Mouse (Mus musculus): ENCODE data around the gene Tango6. TPM values are rescaled to one million over a fixed set of nuclear protein-coding genes. Genes with fewer than 3 reads are reported as not detected.

Gene Tango6
- polyA plus RNA-seq, 1 experiment from 2014 or later: 6.7 TPM

DNA sequence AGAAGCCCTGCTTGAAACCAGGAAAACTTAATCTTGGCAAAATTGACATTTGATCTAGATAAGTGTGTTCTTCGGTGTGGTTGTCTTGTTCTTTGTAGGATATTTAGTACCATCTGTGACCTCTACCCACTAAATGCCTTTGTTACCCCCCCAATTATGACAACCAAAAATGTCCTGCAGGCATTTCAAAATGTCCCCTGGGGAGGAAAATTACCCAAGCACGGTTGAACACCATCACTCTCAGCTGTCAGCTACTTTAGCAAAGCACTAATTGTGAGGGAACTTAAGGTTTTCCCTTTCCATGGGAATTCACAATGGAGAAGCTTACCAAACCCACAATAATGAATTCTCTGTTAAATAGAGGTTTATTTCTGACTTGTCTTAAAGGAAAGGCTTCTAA lies 41.1 kb downstream of the Tango6 start:
- no peaks in the 10 kb centered on the region for H3K27me3 ChIP-seq
- H3K27ac ChIP-seq: no peak overlapping the region
- H3K4me2 ChIP-seq: no peak overlapping the region
- peaks cover 18% of the 10 kb centered on the region for H3K36me3 ChIP-seq
- no peak for ATAC-seq (replicated peaks; ENCODE audit: insufficient number of reproducible peaks, insufficient read depth, low FRiP score, low read depth)
- H3K4me3 ChIP-seq: no peak overlapping the region
- WGBS: 55% methylated on average over 2 of the region's 2 CpGs
- 0 out of 2 replicates have a peak, but pooled peaks cover 5% of the 10 kb centered on the region for H3K4me1 ChIP-seq (replicated peaks)
- no peaks in the 10 kb centered on the region for H3K9me3 ChIP-seq (replicated peaks)
- no peak overlapping the region for H3K9ac ChIP-seq

DNA sequence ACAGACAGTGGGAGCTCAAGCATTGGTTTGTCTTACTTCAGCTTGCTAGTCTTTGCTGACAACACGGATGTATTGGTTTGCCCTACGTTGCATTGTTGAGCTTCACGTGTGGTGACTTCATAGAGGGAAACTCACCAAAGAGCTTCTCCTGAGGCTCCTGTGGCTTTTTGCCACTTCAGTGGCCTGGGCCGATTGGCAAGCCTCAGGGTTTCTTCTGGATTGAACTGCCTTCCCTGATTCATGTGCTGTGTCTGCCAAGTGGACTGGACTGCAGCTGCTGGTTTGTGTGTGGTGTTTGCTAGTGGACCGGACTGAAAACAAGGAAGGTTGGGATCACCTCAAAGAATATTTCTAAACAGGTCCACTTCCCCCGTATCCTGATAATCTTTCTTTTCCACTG lies 43.7 kb downstream of the Tango6 start:
- Histone ChIP-seq H3K4me1 (replicated peaks) (0 out of 2 replicates have a peak, but pooled peaks cover 5% of the 10 kb centered on the region), H3K9me3 (replicated peaks) (no peaks in the 10 kb centered on the region), H3K4me2 (no peak overlapping the region), H3K36me3 (peaks cover 18% of the 10 kb centered on the region), H3K9ac (no peak overlapping the region), H3K27me3 (no peaks in the 10 kb centered on the region), H3K27ac (no peak overlapping the region), H3K4me3 (no peak overlapping the region)
- ATAC-seq (replicated peaks; ENCODE audit: insufficient number of reproducible peaks, insufficient read depth, low FRiP score, low read depth): no peak
- WGBS: 83% methylated on average over 6 of the region's 6 CpGs

DNA sequence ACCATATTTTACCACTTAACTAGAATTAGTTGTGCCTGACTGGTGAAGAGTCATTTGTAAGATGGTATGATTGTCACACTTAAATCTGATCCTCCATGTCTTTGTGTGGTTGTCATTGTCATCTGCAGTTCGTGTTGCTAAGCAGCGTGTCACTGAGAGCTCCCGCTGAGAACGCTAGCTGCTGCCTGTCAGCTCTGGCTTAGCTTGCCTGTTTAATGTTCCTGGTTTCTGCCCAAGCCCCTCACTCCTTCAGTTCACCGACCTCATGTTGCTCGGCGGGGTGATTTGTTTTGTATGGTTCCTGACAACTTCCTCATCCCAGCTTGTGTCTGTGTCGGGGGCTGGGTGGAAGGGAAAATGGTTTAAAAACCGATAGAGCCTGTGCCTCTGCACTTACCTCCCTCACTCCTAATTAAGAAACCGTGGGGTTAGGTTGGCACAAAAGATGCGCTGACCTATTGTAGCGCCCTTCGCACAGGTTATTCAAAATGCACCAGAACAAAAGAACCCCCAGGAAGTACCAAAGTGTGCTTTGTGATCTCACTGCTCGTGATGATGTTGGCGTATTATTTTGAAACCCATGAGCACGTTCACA lies 44.5 kb downstream of the Tango6 start:
- ATAC-seq (replicated peaks; ENCODE audit: insufficient number of reproducible peaks, insufficient read depth, low FRiP score, low read depth): no peak
- Histone ChIP-seq H3K9ac (no peak overlapping the region), H3K4me2 (no peak overlapping the region), H3K27me3 (no peaks in the 10 kb centered on the region), H3K4me1 (replicated peaks) (0 out of 2 replicates have a peak, but pooled peaks cover 5% of the 10 kb centered on the region), H3K36me3 (peaks cover 18% of the 10 kb centered on the region), H3K27ac (no peak overlapping the region), H3K9me3 (replicated peaks) (no peaks in the 10 kb centered on the region), H3K4me3 (no peak overlapping the region)
- 38% methylated on average over 16 of the region's 16 CpGs for WGBS

DNA sequence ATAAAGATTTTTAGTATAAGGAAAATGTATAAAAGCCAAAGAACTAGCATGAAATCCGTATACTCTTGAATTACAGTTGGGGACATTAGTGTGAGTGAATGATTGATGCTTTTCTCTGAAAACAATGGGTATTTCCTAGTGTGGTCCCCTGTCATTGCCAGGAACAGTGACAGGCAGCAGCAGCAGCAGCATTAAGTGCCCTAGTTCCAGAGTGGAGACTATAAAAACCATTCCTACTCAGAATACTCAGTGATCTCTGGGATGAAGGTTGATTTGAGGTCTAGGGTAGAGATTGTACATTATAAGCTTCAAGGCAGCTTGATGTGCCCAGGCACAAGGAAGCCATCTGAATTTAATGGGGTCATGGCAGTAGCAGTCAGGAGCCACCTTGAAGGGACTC lies 45.0 kb downstream of the Tango6 start:
- no peaks in the 10 kb centered on the region for H3K9me3 ChIP-seq (replicated peaks)
- ATAC-seq (replicated peaks; ENCODE audit: insufficient number of reproducible peaks, insufficient read depth, low FRiP score, low read depth): no peak
- peaks cover 18% of the 10 kb centered on the region for H3K36me3 ChIP-seq
- no peak overlapping the region for H3K4me3 ChIP-seq
- H3K27me3 ChIP-seq: no peaks in the 10 kb centered on the region
- H3K4me1 ChIP-seq (replicated peaks): peaks cover 9% of the 10 kb centered on the region
- 66% methylated on average over 1 of the region's 1 CpGs for WGBS
- H3K27ac ChIP-seq: no peak overlapping the region
- no peak overlapping the region for H3K4me2 ChIP-seq
- H3K9ac ChIP-seq: no peak overlapping the region

DNA sequence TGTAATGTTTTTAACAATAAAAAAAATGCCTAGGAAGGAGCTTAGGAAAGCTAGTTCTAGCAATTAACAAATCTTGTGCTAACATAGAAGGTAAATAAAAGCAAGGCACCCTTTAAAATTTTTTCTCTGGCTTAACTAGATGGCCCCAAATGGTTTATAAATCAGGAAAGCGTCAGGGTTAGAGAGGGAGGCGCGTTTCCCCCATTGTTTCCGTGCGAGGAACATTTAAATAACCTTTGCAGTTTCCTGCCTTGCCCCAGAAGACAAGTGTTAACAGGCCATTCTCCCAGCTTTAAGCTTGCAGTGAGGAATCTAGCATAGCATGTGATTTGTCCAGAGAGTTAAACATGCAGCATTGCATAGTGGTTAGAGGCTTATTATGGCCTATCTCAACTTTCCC lies 50.1 kb downstream of the Tango6 start:
- Histone ChIP-seq H3K4me3 (no peak overlapping the region), H3K27ac (peak overlapping the region; percentile 71)
- no peak for ATAC-seq (replicated peaks; ENCODE audit: insufficient number of reproducible peaks, insufficient read depth, low FRiP score, low read depth)

DNA sequence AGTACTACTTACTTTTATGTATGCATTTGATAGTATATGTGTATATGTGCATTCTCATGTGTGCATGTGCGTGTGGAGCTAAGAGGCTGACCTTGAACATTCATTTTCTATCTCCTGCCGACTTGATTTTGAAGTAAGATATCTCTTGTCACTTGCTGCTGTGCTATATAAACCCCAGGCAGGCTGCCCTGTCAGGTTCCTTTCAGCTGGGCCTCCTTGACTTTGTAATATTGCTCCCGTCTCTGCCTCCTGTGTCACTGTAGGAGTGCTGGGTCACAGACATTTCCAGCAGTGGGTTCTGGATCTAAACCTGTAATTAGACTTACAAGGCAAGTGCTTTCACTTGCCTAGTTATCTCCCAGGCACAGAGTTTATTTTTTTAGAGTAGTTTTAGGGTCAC lies 50.8 kb downstream of the Tango6 start:
- no peaks in the 10 kb centered on the region for H3K27me3 ChIP-seq
- no peak overlapping the region for H3K4me3 ChIP-seq
- no peak overlapping the region for H3K9ac ChIP-seq
- H3K4me2 ChIP-seq: no peak overlapping the region
- ATAC-seq (replicated peaks; ENCODE audit: insufficient number of reproducible peaks, insufficient read depth, low FRiP score, low read depth): no peak; the same call in 1 of the 2 replicates
- no peaks in the 10 kb centered on the region; the same call in 1 of the 2 replicates for H3K36me3 ChIP-seq
- H3K9me3 ChIP-seq (replicated peaks): no peaks in the 10 kb centered on the region
- peak overlapping the region; percentile 71 for H3K27ac ChIP-seq
- 42% methylated on average over 3 of the region's 3 CpGs for WGBS
- H3K4me1 ChIP-seq (replicated peaks): peaks cover 21% of the 10 kb centered on the region

More for the DNA sequence above, 50.1 kb downstream of the Tango6 start:
- no peaks in the 10 kb centered on the region; the same call in 1 of the 2 replicates for H3K36me3 ChIP-seq
- WGBS: 30% methylated on average over 5 of the region's 5 CpGs
- no peaks in the 10 kb centered on the region for H3K27me3 ChIP-seq
- H3K4me2 ChIP-seq: no peak overlapping the region
- H3K9me3 ChIP-seq (replicated peaks): no peaks in the 10 kb centered on the region
- H3K4me1 ChIP-seq (replicated peaks): peaks cover 21% of the 10 kb centered on the region
- H3K9ac ChIP-seq: no peak overlapping the region

DNA sequence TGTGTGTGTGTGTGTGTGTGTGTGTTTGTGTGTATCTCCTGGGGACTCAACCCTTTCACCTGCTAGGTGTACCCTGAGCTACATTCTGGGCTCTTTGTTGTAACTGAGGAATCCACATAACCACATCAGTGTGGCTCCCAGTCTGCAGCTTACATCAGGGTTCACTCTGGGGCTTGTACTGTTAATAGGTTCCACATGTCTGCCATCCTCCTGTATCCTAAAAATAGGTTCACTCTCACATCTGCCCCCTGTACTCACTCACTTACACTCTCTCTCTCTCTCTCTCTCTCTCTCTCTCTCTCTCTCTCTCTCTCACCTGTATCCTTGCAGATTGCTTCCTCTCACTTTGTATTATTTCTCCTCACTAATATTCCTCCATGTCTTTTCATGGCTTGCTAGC lies 51.4 kb downstream of the Tango6 start:
- H3K4me1 ChIP-seq (replicated peaks): peaks cover 21% of the 10 kb centered on the region
- H3K4me2 ChIP-seq: no peak overlapping the region
- H3K27ac ChIP-seq: peak overlapping the region; percentile 71
- H3K4me3 ChIP-seq: no peak overlapping the region
- H3K36me3 ChIP-seq: no peaks in the 10 kb centered on the region; the same call in 1 of the 2 replicates
- no peaks in the 10 kb centered on the region for H3K9me3 ChIP-seq (replicated peaks)
- H3K27me3 ChIP-seq: no peaks in the 10 kb centered on the region
- peak; percentile 81; the same call in 1 of the 2 replicates for ATAC-seq (replicated peaks; ENCODE audit: insufficient number of reproducible peaks, insufficient read depth, low FRiP score, low read depth)
- H3K9ac ChIP-seq: no peak overlapping the region

DNA sequence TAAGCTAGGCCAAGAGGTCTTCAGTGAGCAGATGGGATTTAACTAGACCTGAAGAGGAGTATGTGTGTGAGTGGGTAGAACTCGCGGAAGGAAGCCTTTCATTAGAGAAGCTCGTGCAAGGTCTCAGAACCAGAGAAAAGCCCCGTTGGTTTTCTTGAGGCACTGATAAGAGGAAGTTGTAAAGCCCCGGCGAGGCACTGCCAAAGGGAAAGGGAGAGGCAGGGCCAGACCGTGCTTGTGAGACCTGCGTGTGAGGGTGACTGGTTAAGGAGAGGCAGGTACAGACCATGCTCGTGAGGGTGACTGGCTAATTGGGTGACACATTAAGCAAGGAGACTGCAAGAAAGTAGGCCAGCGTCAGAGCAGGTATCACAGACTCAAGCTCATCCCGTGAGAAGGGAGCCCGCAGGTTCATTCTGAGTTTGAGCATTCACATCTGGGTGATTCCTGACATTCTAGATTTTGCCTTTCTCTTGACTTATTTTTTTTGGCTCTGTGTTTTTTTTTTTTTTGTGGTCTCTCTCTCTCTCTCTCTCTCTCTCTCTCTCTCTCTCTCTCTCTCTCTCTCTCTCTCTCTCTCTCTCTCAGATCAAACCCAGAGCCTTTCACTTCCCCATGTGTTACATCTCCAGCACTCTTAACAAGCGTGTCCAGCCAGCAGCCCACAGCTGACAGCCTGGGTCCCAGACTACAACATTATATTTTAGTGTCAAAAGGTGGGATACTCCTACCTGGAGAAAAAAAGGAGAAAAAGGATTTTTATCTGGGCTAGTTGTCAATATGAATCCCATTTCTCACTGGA lies 54.2 kb downstream of the Tango6 start:
- H3K4me3 ChIP-seq: no peak overlapping the region
- H3K36me3 ChIP-seq: 0 out of 2 replicates have a peak, but pooled peaks cover under 1% of the 10 kb centered on the region
- no peaks in the 10 kb centered on the region for H3K27me3 ChIP-seq
- H3K9me3 ChIP-seq (replicated peaks): no peaks in the 10 kb centered on the region
- H3K27ac ChIP-seq: no peak overlapping the region
- H3K4me1 ChIP-seq (replicated peaks): peaks cover 21% of the 10 kb centered on the region
- H3K4me2 ChIP-seq: no peak overlapping the region
- 63% methylated on average over 13 of the region's 13 CpGs for WGBS
- ATAC-seq (replicated peaks; ENCODE audit: insufficient number of reproducible peaks, insufficient read depth, low FRiP score, low read depth): no peak
- no peak overlapping the region for H3K9ac ChIP-seq

DNA sequence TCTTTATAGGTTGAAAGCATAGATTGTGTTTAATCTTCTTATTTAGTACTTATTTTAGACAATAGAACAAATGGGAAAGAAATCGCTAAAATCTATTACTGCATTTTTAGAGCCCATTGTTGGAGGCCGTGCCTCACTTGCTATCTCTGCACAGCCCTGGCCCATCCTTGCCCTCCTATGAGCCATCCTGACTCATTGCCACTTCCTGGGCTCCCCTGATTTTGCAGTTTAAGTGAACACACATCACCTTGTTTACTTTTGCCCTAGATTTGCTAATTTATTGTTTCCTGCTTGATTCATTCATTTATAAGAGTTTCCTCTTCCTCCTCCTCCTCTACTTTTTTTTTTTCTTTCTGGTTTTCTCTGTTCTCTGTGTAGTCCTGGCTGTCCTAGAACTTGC lies 55.0 kb downstream of the Tango6 start:
- Histone ChIP-seq H3K36me3 (0 out of 2 replicates have a peak, but pooled peaks cover 9% of the 10 kb centered on the region), H3K9ac (no peak overlapping the region), H3K4me2 (no peak overlapping the region), H3K27ac (no peak overlapping the region), H3K4me3 (no peak overlapping the region), H3K4me1 (replicated peaks) (peaks cover 17% of the 10 kb centered on the region), H3K9me3 (replicated peaks) (no peaks in the 10 kb centered on the region), H3K27me3 (no peaks in the 10 kb centered on the region)
- 85% methylated on average over 2 of the region's 2 CpGs for WGBS
- ATAC-seq (replicated peaks; ENCODE audit: insufficient number of reproducible peaks, insufficient read depth, low FRiP score, low read depth): no peak

DNA sequence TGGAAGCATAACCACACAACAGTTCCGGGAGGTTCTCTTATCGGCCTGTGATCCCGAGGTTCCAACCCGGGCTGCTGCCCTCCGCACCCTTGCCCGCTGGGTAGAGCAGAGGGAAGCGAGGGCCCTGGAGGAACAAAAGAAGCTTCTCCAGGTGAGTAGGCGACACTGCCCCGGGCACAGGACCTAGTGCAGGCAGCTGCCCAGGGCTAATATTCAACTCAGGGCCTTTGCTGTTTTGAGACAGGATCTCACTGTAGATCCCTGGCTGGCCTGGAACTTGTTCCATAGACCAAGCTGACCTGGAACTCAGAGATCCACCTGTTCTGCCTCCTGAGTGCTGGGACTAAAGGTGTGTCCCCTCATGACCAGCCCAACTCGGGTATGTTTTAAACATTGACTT lies 59.5 kb downstream of the Tango6 start:
- Histone ChIP-seq H3K4me2 (no peak overlapping the region), H3K9me3 (replicated peaks) (no peaks in the 10 kb centered on the region), H3K4me3 (no peak overlapping the region), H3K27ac (no peak overlapping the region), H3K9ac (no peak overlapping the region), H3K36me3 (peaks cover 19% of the 10 kb centered on the region; the same call in 1 of the 2 replicates), H3K4me1 (replicated peaks) (no peaks in the 10 kb centered on the region), H3K27me3 (no peaks in the 10 kb centered on the region)
- 93% methylated on average over 10 of the region's 10 CpGs for WGBS
- no peak for ATAC-seq (replicated peaks; ENCODE audit: insufficient number of reproducible peaks, insufficient read depth, low FRiP score, low read depth)

DNA sequence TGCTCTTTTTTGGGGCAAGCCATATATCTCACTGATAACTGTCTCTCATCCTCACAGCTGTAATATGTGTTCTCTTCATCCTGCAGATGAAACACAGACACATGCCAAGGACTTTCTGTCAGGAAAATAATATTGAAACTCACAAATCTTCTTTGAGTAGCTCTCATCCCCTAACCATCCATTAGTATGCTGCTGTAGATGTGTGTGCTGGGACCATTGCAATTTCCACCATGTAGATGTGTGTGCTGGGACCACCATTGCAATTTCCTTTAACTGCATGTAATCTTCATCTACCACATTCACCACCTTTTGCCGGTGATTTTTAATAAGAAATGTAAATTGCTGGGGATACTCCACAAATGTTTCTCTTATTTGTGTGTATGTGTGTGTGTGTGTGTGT lies 60.5 kb downstream of the Tango6 start:
- WGBS: 94% methylated on average over 1 of the region's 1 CpGs
- ATAC-seq (replicated peaks; ENCODE audit: insufficient number of reproducible peaks, insufficient read depth, low FRiP score, low read depth): no peak
- Histone ChIP-seq H3K36me3 (peaks cover 19% of the 10 kb centered on the region; the same call in 1 of the 2 replicates), H3K4me3 (no peak overlapping the region), H3K4me1 (replicated peaks) (no peaks in the 10 kb centered on the region), H3K27me3 (no peaks in the 10 kb centered on the region), H3K27ac (no peak overlapping the region), H3K9ac (no peak overlapping the region), H3K9me3 (replicated peaks) (no peaks in the 10 kb centered on the region), H3K4me2 (no peak overlapping the region)

All from heart, embryonic 15.5 days (tissue).